Mouse (Mus musculus): ENCODE data around the gene Pitpnb.
A peak's percentile ranks its signal among the peaks of the same experiment; 100 is the strongest.

Pitpnb gene

DNA sequence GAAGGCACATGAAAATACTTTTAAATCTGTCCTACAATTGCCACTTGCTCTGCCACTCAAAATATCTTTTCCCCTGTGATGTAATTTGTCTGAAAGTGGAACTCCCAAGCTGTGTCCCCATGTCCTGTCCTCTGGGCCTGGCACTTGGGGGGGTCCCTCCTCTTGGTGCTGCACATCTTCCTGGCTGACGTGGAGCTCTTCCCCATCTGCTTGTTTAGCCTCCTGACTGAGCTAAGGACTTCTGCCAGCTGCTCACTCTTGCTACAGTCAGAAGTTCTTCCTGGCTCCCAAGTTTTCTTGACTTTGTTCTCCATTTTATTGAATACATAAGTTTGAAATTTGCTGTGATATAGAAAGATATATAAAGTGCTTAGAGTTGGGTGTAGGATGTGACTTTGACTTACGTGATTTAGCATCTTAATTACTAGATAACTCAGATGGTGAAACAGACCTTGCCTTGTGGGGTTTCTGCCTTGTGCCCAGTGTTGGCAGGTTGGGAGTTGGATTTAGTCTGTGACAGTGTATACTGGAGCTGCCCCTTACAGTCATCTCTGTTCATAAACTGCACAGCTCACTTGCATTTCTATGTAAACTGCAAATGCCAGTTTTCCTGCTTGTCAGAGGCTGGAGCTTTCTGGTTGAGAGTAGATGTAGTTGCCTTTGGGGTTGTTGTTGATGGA, 14.3 kb downstream of the Pitpnb start:
- peak in 1 of 2 experiments; percentile 2 for DNase-seq (ENCODE audit: low spot score in 2 of 2)

DNA sequence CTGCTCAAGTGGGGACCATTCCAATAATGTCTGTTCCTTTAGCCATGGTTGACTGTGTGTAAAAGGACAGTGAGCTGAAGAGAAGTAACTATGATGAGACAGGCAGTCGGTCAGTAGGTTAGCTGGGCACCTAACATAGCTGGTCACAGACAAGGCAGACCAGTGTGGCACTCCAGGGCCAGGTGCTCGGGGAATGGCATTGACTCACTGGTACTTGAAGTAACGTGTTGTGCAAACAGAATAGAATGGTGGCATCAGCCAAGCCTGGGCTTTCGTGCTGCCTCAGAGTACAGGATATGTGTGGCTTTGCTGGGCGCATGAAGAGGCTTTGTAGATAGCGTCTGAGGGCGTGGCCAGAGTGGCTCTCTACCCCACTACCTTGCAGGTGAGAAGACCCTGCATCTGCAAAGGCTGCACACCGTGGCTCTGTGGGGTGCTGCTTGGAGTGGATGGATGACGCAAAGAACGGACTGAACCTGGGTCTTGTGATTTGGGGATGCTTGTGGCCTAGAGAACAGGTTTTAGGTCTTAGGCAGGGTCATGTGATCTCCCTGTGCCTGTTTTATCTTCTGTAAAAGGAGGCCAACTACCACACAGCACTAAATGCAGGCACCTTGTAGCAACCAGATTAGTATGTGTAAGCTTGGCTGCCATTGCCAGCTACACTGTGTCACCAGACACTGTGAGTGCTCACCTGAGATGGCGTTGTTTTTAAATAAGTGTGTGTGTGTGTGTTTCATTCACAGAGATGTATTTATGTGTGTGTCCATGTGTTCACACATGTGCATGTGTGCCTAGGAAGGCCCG, 26.5 kb downstream of the Pitpnb start:
- no peak for DNase-seq (ENCODE audit: low spot score in 2 of 2)

DNA sequence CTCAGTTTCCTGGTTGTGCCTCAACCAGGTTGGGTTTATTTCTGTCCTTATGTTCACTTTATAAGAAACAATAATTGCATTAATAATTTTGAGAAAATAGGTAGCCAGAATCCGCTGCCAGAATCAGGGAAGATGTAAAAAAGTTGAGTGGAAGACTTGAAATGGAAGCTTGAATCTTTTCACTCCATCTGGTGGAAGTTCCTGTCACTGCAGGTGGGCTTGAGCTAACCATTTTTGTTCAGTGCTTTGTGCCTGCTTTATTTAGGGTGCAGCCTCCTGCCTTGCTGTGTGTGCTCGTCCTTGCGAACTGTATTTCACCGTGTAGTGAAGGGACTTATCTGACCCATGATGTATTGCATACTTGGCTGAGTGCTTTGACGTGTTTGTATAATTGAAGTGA, 30.0 kb downstream of the Pitpnb start:
- DNase-seq (ENCODE audit: low spot score in 2 of 2) = no peak

DNA sequence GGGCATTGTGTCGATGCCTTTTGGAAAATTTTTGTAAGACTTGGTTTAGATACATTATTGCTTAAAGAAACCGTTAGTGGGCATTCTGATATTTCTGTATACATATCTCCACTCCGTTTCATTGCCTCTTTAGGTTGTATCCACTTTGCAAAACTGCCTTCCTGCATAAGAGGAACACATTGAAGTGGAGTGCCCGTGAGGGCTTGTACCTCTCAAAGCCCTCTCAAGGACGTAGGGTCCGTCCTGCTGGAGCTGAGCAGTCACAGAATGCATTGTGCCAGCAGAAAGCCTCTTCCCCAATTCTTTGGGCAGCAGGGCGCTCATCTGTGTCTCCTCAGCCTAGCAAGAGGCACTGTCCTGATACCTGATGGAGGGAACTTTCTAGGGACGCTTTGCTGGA, 30.5 kb downstream of the Pitpnb start:
- DNase-seq (ENCODE audit: low spot score in 2 of 2) = no peak

DNA sequence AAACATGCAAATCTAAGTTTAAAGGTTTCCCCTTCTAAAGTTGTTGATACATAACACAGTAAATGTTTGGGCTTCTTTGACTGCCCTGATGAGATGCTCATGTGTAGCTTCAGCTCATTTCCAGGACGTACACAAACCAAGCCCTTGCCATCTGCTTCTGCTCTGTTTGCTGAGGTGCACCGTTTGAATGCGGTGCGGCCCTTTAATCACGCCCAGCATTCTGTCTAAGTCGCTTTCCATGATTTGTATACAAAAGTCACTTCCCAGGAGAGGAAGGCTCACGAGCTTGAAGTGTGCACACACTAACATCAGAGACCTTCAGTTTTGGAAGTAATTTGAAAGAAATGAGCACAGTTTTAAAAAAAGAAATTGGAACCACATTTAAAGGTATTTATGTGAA, 31.3 kb downstream of the Pitpnb start:
- DNase-seq (ENCODE audit: low spot score in 2 of 2) = no peak

DNA sequence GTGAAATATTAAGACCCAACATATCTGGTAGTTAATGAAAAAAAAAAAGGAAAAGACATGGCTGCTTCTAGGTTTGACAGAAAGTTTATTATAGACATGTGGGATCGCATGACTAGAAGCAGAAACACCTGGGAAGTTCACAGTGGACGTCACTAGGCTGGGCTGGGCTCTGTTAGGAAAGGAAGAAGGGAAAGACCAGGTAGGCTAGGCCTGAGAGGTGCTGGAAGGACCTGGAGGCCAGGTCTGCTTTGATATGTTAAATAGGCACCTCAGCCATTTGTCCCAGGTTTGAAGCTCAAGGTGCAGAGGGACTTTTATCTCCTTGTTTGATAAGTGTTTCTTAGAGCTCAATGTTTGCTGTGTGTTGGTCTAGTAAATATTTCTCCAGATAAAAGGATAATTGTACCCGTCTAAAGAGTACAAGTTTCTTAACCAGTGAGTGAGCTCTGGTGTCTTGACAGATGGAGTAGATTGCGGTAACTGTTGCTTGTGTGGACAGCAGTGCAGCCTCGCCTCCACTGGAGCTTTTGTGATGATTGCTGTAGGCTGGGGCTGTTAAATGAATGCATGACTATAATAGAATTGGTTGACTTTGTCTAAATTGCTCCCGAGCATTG, 33.0 kb downstream of the Pitpnb start:
- DNase-seq (ENCODE audit: low spot score in 2 of 2) = no peak

DNA sequence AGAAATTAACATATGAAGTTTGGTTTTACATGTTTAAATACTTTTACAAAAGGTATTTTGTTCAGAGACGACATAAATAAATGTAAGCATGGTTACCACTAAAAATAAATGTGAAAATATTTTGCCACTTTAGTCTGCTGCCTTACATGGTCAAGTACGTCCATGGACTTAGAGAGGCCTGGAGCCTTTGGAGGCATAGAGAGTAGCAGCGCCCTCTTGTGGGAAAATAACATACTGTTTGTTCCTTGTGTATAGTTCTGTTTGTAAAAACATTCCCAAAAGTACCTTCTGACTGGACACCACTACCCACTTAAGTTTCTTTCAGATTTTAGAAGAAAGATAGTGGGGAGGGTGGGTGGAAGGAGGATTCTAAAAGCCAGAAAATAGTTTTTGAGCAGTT, 34.0 kb downstream of the Pitpnb start:
- DNase-seq (ENCODE audit: low spot score in 2 of 2) = no peak

DNA sequence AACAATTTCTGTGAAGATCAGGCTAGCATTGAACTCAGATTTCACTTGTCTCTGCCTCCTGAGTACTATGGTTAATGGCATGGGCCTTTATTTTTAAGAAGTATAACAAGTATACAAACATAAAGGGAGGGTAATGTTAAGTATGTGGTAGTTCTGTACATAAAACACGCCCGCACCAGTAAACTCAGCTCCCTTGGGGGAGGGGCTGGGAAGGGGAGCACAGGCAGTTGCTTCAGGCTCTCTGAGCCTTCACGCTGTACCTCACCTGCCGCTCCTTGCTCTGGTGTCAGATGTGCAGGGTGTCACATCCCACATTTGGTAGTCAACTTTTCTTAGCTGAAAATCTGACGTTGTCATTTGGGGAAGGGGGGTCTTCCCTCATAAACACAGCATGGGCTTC, 35.6 kb downstream of the Pitpnb start:
- no peak for DNase-seq (ENCODE audit: low spot score in 2 of 2)

DNA sequence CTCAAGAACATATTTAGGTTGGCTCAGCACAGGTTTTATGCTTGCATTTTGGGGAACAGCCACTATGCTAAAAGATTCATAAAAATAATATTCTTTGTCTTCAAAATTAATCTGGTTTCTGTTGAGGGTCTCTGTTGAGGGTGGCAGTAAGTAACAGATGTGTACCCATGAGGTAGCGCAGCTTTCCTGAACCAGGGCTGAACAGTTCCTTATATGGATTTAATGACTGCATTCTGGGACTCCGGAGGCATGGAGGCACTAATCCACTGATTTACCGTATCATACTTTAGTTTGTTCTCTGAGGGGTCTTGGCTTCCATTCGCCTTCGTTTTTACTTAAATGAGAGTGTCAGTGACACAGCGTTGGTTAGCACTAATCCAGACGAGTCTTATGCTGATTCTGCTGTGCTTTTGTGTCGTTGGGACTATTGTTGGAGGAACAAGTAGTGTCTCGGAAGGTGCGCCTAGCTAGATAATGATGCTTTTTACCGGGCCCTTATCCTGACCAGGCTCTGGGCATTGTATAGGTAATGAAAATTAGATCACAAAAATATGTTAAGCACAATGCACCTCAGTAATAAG, 37.5 kb downstream of the Pitpnb start:
- no peak for DNase-seq (ENCODE audit: low spot score in 2 of 2)

DNA sequence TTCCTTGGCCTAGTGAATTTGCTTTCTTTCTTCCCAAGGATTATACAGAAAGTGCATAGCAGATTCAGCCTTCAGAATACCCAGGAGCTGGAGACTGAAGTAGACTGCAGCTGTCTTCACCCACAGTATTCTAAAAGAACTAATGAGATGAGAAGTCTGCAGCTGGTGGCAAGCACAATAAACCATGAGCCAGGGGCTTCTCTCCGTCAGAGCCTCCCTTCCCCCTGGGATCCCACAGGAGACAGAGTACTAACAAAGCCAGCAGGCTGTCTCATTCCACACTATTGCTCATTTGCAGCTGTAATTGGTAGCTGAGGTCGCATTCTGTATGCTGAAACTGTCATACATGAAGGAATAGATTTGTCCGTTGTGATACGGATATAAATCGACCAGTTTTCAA, 38.0 kb downstream of the Pitpnb start:
- no peak for DNase-seq (ENCODE audit: low spot score in 2 of 2)

DNA sequence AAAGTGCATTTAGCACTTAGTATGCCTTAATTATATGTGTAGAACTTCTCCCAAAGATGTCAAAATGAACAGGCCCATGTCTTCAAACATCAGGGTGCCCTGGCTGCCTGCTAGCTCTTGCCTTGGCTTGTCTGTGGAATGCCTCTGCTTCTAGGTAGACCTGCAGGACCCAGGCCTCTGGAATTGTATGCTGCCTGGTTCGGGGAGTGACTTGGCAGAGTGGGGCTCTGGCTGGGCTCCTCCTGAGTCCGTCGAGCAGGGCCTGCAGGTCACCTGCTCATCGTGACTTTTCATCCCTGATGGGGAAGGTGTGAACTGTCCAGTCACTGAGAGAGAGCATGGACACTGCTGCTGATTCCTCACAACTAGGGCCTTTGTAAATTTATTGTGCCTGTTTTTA, 45.1 kb downstream of the Pitpnb start:
- no peak for DNase-seq (ENCODE audit: low spot score in 2 of 2)

DNA sequence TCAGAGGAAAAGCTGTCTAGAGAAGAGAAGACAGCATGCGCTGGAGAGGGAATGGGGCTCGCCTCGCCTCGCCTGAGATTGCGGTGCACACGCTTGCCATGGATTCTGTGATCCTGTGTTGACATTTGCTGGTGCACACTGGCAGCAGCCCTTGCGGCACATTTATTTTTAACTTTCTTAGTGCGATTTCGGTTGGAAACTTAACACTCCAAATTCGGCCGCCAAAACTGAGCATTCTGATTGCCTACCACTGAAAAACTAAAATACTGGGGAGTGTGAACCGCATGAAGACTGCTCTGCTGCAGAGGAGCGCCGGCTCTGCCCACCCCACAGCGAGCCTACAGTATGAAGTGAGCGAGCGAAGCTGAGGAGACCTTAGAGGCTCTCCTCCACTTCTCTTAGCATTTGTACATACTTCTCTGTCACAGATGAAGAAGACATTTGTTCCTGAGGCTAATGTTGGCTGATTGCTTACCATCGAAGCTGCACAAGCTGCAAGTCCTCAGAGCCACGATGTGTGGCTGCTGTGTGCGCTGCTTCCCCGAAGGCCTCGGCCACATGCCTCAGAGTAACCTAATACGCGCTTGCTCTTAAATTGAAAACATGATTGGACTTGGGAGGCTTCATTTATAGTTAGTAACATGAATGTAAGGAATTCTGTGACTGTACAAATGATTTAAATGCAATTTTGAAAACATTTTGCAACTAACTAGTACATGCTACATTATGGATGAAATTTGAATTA, 45.9 kb downstream of the Pitpnb start:
- DNase-seq (ENCODE audit: low spot score in 2 of 2) = no peak

DNA sequence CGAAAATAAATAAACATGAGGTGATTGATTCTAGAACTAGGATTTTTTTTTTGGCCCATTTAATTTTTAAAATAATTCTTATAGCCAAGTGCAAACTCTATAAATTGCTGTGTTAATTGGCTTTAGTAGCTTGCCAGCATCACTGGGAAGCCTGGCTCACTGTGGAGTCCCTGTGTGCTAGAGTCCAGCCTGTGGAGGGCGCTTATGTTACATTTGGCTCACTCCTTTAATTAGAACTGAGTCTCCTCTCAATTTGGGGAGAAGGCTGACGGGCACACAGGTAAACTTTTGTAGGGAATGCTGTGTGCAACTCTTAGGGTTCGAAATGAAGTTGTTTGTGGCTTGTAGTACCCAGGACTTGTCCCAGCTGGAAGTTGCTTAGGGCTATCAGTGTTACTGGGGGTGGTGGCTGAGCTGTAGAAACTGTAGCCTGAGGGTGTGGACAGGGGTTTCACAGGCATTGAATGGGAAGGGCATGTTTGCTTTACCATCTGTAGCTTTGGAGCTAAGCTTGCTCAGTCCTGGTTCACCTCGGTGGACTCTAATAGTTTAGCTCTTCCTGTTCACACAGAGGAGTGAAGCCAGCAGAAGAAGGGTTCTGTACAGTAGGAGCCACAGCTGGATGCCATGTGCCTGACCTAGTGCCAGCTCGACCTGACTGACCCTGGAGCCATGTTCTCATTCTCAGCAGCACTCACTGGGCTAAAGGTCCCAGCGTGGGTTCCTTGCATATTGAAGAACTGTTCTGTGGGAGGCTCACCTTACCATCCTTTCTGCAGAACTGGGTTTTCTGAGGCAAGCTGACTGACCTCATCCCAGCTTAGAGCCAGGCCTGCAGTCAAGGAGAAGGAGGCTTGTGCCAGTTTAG, 47.8 kb downstream of the Pitpnb start:
- no peak for DNase-seq (ENCODE audit: low spot score in 2 of 2)

DNA sequence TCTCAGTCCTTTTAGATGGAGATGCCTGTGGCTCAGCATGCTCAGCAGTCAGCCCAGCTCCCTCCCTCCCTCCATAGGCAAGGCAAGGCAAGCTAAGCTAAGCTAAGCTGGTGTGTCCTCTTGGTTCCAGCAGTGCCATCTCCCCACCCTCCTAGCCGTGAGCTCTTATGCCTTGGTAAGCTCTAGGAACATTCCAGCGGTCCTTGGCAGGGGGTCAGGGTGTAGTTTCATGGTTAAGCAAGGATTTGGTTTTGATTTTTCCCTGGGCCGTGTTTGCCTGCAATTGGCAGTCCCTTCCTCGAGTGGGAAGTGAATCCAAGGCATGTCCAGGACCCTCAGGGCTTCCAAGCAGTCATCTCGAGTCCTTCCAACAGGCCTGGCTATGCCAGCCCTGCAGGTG, 52.8 kb downstream of the Pitpnb start:
- DNase-seq (ENCODE audit: low spot score in 2 of 2) = no peak

DNA sequence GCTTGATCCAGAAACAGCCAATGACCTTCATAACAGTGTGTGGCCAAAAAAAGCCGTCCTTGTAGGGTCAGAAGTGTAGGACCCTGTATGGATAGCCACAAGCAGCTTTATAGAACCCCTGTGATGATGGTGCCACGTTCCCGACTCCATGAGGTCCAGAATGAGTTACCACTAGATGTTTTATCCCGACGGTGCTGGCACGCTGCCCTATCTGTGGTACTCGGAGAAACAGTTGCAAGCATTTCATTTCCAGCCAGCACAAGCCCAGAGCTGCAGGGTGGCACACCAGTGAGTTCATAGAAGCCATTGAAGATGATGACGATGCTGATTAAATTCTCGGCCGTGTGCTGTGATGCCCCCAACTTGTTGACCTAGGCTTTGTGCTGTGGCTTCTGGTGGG, 60.3 kb downstream of the Pitpnb start:
- no peak for DNase-seq (ENCODE audit: low spot score in 2 of 2)

DNA sequence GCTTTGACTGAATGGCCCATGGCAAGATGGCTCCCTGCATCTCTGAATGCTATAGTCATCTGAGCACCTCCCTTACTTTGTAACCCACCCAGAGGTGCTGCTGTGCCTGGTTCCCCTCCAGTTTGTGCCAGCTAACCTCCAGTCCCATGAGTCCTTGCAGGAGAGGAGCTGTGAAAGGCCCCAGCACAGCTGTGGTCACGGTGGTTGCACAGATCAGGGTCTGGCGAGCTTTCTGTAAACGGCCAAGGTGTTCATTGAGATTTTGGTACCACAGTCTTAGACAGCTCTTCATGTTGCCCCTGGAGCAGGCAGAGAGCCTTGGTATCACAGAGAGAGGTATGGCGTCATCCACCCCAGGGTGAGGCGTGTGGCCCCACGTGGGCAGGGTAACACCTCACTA, 60.9 kb downstream of the Pitpnb start:
- no peak for DNase-seq (ENCODE audit: low spot score in 2 of 2)

DNA sequence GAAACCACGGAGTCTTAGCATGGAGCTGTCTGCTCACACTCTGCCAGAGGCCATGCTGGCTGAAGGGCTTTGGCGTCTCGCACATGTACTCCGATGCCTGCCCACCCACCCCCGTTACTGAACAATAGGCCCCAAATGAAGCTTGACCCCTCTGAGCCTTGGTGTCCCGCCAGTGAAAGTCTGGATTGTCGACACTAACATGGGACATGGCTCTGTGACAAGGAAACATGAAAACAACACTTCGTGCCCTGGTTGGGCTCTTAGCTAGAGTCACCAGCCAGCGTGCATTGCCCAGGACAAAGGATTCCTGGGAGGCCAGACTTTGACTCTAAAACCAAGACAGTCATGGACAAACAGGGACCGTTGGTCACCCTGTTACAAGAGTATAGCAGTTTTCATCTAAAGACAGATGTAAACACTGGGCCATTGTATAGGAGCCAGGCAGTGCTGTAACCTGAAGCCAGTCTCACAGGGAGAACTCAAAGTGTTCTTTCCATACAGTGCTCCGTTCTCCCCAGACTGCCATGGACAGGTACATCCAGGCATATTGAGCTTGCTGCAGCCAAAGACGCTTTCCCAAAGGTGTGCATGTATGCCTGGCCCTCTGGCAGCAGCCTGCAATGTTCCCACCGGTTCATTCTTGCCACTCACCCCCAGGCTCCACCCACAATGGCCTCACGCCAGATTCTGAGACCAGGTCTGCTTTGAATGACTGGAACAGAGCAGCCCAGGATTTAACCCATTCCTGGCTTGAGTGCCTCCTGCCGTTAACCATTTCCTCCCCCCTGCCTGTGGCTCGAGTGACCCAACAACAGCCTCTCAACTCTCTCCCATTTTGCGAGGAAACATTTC, 63.0 kb downstream of the Pitpnb start:
- DNase-seq (ENCODE audit: low spot score in 2 of 2) = no peak

DNA sequence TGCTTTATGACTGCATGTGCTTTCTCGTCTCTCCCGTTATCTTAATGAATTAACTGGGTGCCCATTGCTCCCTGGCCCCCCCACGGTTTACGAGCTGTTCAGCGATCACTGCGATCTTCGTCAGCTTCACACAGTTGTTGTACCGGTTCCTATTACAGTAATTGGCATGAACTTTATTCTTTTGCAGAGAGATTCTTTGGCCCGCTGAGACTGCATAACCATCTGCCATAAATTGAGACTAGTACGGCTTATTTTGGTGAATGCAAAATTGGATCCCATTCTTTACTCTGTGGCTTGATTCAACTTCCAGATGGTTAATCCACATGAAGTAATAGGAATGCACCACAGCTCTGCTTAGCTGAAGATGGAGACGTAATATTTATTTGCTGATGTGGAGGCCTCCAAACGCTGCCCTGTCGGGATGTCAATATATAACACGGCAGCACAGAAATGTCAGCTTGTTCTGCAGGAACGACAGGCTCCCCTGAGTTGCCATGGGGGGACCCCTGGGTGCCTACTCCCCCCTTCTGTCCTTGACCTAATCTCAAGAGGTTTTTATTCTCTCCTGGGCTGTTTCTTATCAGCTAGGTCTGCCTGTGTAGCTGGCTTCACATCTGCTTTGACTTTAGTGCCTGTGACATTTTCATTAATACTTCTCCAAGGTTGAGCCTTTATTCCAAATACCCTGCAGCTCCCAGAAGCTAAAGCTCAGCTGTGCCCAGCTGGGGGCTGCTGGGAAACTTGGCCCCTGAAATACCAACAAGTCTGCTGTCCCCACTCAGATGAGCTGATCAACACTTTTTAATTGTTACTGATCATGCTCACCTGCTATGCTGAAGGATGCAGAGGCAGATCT, 63.9 kb downstream of the Pitpnb start:
- DNase-seq (ENCODE audit: low spot score in 2 of 2) = no peak

DNA sequence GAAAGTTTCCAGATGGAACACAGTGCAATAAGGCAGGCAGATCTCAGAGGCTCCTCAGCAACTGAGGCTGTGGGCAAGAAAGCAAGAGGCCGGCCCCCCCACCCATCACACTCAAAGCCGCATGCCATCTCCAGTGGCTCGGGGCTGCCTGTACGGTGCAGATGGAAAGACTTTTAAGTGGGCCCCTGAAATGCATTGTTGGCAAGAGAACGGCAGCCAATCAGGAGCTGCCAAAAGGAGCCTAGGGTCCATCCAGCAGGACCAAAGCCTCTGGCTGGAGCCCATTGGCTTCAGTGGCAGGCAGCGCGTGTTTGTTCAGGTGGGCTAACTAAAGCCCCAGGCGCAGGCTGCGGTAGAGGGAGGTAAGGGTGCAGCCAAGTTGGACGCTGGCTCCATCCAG, 65.2 kb downstream of the Pitpnb start:
- no peak for DNase-seq (ENCODE audit: low spot score in 2 of 2)
